Mouse (Mus musculus): ENCODE data around the gene Chit1.

The Chit1 gene

DNA sequence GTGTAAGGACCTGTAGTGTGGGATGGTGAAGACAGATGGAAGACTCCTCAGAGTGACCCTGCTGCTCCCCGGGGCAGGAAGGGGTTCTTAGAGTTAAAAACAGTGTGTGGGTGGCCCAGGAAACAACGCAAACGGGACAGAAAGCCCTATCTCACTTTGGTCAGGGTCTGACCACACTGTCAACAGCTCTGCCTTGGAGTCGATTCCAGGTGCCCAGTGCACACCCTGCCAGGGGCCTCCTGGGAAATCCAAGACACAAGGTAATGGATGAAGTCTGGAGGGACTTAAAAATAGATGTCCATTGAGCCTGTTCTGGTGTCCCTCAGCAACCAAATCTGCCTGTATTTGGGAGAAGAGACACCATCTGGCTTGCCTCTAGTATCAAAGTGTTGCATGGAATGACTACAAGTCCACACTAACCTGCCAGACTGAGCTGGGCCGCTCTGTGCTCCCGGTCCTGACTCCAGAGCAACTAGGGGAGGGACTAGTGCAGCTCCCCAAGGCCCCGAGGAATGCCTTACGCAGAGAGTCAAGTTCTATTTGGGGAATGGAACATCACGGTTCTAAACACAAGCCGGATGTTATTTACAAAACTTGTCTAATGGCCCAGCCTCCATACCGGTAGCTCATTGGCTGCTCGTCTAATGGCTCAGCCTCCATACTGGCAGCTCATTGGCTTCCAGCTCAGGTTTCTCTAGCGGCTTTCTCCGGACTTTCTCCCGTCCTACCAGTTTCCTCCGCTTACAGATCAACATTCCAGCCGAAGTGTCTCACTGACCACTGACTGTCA lies 12.1 kb upstream of the Chit1 start:
- DNase-seq (ENCODE audit: low spot score in 2 of 2): peak in 1 of 2 experiments; percentile 57

DNA sequence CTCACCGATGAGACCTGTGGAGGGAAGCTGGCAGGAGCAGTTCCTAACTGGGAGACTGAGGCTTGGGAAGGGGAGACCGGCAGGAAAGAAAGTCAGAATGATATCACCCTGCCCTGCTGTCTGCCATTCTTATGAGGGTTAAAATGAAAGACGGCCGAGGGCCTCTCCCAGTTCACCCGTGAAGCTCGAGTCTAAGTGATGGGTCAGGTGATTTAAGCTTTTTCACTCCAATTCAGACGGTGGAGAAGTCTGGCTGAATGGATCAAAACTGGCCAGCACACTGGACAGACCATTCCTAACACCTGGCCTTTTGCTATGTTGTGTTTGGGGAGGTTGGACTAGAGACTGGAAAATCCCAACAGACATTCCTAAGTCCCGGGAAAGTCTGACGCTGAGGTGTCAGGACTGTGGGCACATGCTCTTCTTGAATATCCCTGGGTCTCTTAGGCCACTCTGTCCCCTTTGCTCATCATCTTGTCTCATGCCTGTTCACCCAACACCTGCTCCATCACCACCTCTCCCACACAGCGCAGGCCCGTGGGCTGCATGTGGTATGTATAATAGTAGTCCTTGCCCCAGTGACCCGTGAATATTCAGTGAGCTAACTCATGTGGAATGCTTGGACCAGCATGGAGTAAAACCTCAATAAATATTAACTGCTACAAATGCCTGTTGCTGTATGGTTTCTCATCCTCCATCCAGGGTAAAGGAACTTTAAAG lies 11.4 kb upstream of the Chit1 start:
- no peak for DNase-seq (ENCODE audit: low spot score in 2 of 2)

DNA sequence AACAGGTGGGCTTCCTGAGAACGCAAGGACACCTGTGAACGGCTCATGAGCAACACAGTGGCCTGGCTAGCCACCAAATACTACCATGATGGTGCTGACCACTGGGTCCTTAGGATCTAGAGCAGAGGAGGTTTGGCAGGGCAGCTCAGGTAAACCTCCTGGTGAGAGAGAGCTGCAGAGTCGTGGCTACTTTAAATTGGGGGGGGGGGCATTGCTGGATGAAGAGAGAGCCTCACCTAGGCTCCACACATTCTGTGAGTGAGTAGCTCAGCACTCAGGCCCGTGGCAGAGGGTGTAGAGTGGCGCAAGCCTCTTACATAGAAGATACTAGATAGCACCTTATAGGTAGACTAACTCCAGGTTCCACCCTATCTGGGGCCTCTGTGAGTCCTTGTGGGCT lies 10.6 kb upstream of the Chit1 start:
- DNase-seq (ENCODE audit: low spot score in 2 of 2): no peak

DNA sequence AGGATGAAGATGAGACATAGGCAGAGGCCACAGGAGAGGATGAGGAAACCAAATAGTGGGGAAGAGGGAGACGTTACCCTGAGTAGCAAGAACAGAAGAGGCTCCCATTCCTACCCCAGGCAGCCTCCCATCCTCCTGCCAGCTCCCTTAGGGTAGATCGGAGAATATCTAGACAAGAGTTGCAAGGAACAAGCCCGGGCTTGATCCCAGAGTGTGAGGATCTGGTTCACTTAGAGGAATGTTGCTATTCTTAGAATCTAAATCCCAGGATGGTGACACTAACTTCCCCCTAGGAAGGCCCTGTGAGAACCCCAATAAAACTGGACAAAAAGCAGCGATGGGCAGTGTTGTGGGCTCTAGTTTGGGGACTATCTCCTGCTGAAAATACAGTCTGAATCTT lies 10.1 kb upstream of the Chit1 start:
- DNase-seq (ENCODE audit: low spot score in 2 of 2): no peak

- no peak for DNase-seq (ENCODE audit: low spot score in 2 of 2)
Measured at GRCm38 (mm10) chr1:134101593-134101992, 9.4 kb upstream of the Chit1 start.

GRCm38 (mm10) chr1:134103861-134104260 lies 7.2 kb upstream of the Chit1 start:
- DNase-seq (ENCODE audit: low spot score in 2 of 2): no peak

- DNase-seq (ENCODE audit: low spot score in 2 of 2): no peak
Measured at GRCm38 (mm10) chr1:134105043-134105763, 5.8 kb upstream of the Chit1 start.

DNA sequence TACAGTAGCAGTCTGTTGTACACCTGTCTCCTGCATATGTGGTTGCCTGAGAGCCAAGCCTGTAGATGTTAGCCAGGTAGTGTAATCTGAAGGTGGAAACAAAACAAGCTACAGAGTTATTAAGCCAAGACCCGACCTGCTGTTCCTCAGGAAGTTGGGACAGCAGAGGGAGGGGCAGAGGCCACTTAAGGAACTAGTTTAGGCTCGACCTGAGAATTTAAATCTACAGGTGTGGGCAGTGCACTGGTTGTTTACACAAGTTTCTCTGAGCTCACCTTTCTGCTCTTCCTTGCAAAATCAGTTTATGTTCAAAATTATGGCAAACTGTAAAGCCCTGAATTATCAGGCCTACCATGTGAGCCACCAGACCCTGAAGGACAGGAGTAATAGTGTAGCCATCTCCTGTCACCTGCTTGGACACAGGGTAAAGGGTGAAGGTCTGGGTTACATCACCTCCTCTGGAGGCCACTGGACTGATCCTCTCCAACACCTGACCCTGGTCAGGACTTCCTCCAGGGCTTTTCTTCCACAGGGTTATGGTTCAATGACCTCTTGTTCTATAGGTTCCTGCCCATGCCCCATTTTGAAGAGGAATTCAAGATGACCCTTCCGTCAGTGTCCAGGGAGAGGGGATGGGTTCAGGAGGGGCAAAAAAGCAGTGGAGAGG lies 5.1 kb upstream of the Chit1 start:
- DNase-seq (ENCODE audit: low spot score in 2 of 2): no peak

DNA sequence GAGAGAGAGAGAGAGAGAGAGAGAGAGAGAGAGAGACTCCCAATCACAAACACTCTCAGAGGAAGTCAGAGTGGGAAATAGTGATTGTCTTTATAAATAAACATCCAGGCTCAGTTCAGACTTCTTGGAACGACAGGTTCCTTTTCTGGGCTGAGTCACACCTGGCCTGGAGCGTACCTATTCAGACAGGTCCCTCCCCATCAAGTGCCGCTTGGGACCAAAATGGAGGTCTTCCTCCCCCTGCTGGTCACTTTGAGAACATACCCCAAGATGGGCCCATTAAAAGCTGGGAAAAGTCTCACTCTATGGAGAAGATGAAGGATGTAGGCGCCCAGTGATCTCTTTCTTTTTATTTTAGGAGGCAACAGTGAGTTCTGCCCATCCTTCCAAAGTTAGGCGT lies 4.3 kb upstream of the Chit1 start:
- peak in 1 of 2 experiments; percentile 49 for DNase-seq (ENCODE audit: low spot score in 2 of 2)

DNA sequence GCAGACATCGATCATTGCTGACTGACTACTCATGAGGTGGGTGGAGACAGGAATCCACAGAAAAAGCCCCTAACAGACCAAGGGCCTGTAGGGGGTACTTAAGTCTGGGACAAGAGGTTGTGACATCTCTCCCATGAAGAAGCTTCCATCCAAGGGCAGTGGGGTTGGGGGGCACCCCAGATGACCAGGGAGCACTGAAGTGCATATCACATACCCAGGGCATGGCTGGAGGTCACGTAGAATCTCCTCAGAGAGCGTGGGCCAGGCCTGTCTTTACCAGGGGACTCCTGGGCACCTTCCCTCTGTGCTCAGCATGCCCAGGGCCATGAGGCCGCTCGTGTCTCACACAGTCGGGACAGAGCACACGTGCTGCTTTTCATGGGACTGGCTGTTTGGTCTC lies 3.3 kb upstream of the Chit1 start:
- DNase-seq (ENCODE audit: low spot score in 2 of 2): no peak

GRCm38 (mm10) chr1:134110015-134110414 lies 1.0 kb upstream of the Chit1 start:
- DNase-seq (ENCODE audit: low spot score in 2 of 2): no peak

GRCm38 (mm10) chr1:134110449-134110848 lies 593 bp upstream of the Chit1 start:
- no peak for DNase-seq (ENCODE audit: low spot score in 2 of 2)

DNA sequence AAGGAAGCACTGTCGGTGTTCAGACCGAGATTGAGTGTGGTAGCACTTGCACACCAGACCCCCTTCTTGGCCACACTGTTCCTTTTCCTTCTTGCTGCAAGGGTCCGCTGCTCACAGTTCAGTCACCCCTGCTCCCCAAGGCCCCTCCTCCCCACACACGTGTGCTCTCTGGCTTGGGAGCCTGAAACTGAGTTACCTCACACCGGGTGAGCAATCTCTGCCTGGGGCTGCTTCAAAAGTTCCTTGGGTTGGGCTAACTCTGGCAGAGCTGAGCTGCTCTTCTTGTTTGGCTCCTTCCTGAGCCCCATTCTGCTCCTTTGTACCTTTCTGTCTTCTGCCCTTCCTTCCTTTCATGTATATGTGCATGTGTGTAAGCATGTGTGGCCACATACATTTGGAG lies 2.5 kb downstream of the Chit1 start:
- DNase-seq (ENCODE audit: low spot score in 2 of 2): no peak

GRCm38 (mm10) chr1:134114018-134114417 lies 3.0 kb downstream of the Chit1 start:
- DNase-seq (ENCODE audit: low spot score in 2 of 2): no peak

DNA sequence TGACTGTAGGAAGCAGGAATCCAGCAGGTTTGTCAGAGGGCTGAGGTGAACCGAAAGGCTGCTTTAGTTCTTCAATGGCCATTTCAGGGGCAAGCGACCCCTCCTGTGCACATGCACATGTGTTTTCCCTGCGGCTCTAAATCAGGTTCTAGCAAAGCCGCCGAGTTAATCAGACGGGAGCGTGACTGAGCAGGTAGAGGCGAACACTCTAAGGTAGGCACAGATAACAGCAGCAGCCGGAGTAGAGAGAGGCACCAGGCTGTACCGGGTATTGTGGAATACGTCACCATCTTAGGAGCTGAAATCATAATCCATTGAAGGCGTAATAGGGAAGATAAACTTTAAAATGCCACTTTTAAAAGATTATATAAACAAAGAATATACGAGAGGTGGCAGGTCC lies 3.7 kb downstream of the Chit1 start:
- DNase-seq (ENCODE audit: low spot score in 2 of 2): no peak

DNA sequence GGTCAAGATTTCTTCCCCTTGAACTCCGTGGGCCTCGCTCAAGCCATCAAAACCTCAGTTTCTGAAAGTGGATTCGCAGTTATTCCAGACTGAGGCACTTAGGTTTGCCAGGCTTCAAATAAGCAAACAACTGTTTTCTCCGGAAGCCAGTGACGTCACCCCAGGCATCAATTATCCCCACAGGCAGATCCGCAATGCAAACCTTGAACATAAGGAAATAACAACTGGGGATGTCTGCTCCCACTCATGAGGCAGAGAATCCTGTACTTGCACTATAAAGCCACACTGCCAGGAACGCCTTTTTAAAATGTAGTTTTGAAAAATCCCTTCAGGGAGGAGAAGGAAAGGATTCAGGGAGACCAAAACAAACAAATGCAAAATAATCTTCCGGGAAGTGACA lies 4.4 kb downstream of the Chit1 start:
- DNase-seq (ENCODE audit: low spot score in 2 of 2): no peak

DNA sequence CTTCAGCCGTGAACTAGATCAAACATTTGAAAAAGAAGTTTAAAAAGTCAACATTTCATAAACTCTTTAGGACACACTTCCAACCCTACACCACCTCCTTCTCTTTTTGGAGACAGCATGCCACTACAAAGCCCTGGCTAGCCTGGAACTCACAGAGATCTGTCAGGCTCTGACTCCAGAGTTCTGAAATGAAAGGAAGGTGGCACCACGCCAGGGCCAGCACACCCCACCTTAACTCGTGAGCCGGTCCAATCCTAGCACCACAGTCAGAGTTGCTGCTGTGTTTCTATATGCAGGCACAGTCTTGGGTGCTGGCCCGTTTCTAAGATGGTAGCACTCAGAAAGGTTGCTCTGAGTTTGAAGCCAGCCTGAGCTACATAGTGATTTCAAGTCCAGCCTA lies 6.1 kb downstream of the Chit1 start:
- no peak for DNase-seq (ENCODE audit: low spot score in 2 of 2)

DNA sequence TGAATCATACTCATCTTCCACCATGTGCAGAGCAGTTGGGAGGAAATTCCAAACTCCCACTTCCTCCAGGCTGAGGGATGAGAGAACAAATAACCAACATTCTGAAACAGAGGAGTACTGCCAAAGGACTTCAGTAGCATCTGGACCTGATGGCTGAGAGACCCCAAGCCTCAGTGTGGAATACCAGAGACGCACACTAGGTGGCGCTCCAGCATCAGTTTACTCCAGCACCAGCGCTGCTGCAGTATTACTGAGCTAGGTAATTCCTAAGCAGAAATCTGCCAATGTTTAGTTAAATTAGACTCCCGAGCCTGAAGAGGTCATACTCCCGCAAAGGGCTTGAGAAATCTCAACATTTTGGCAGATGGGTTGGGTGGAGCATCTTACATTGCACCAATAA lies 9.1 kb downstream of the Chit1 start:
- DNase-seq (ENCODE audit: low spot score in 2 of 2): peak; percentile 76 to 86

DNA sequence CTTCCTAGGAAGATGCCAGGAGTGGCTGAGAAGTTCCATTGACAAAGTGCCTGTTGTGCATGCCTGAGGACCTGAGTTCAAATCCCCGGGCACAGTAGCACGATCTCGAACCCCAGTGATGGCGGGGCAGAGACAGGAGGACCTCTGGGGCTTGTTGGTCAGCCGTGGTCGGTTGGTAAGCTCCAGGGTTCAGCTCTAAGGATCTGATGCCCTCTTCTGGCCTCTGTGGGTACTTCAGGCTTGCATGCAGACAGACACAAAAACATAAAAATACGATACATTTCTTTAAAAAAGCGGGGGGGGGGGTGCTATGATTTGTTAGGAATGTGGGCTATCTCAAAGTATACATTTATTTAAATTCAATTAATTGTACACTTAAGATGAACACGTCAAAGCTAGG lies 11.2 kb downstream of the Chit1 start:
- no peak for DNase-seq (ENCODE audit: low spot score in 2 of 2)

- no peak for DNase-seq (ENCODE audit: low spot score in 2 of 2)
Measured at GRCm38 (mm10) chr1:134133316-134133715, 22.3 kb downstream of the Chit1 start.

DNA sequence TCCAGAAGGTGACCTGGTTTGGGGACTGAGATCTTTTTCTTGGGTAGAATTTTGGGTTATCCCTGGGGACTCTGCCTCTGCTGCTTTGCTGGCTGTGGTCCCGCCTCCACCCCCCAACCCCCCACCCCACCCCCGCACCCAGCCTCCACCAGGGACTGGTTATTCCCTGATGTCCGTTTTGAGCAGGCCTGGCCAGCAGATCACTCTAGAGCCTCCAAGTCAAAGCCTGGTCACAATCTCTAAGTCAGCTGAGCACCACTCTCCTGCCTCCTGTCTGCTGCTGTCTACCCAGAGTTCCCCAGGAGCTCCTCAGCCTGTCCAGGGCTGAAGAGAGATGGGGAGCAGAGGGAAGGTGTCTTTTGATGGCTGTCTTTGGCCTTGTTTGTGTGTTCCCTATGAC lies 25.3 kb downstream of the Chit1 start:
- DNase-seq (ENCODE audit: low spot score in 2 of 2): no peak

DNA sequence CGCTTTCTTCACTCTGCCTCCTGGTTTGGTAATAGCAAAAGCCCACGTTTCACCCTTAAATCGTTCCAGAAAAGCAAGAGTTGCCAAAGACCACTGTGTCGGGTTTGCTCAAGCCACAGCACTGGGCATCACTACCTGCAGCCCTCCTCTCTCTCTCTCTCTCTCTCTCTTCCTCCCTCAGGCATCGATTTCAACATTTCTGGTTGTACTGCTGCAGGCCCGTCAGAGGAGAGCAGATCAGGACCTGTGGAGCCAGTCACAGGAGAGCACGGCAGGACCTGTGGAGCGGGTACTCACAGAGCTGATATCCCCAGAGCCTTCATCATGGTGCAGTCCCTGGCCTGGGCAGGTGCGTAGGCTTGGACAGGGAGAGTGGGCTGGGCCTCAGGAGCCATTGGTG lies 27.4 kb downstream of the Chit1 start:
- no peak for DNase-seq (ENCODE audit: low spot score in 2 of 2)

Data from frontal cortex, postnatal 10 days (tissue).